ENCODE assay signal across 16 mouse cellular contexts in genomic region chr2:171628182-171628850, GRCm38 (mm10).
"Had no signal": no experiment of that assay in that cellular context is flagged by ENCODE, and none has a peak within 500 bp of the region (broad histone marks: within the 10 kb centered on the region; RNA-seq: fewer than 3 reads in every experiment).

No protein-coding gene starts in this region.

- DNase-seq: retina, postnatal 1 day; right cerebral cortex, adult 18-20 months; right cerebral cortex, postnatal 14 days; right cerebral cortex, postnatal 25 days; right cerebral cortex, postnatal 4 days; spleen, adult 18-20 months; thymus, adult 18-20 months; thymus, adult 2 months; thymus, postnatal 14 days; thymus, postnatal 25 days; thymus, postnatal 36 days; thymus, postnatal 4 days had no signal

- H3K4me3 ChIP-seq: neural tube, embryonic 13.5 days; neural tube, embryonic 15.5 days; stomach, embryonic 15.5 days had no signal

- H3K27ac ChIP-seq: neural tube, embryonic 13.5 days; neural tube, embryonic 15.5 days; stomach, embryonic 15.5 days; stomach, postnatal 0 days had no signal
